Mouse (Mus musculus): Measurements from ENCODE around the gene Neo1.

DNA sequence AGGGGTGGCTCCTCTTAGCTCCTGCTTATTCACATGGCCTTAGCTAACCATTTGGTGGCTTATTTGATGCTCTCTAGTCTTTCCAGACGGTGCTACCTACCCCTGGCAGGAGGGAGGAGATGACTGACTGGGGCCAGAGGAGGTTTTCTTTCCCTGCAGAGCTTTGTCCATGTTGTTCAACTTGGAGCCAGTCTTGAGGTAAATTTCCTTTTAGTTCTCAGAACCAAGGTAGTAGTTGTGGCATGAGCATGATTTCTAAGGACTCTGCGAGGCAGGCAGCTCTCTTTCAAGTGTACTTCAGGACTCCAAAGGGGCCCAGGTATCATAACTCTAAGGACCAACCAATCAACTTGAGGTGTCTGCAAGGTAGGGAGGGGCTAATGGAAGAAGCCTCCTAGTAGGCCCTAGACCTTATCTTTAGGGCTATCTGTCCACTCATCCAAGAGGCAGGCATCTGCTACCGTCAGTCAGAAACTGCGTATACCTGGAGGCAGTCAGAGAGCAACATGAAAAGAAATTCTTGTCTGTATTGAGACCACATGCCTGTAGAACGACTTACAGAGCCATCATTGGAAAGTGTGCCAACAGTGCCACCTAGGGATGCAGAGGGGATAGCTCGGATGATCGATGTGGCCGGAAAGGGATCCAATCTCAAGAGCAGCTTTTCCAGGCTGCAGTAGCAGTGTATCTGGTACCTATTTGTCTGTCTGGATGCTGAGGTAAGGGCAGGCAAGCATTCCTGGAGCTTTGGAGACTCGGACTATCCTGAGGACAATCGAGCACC, 162.5 kb downstream of the Neo1 start:
- peak; percentile 59; the same call in 1 of the 2 replicates for TF ChIP-seq CTCF (IDR thresholded peaks at IDR 0.05; ENCODE audit: control insufficient read depth, insufficient read depth, insufficient replicate concordance, low read depth, low read length)
- no peak for TF ChIP-seq POLR2A (IDR thresholded peaks at IDR 0.05; ENCODE audit: control insufficient read depth, low read depth, low read length)
